Mouse (Mus musculus) fibroblast of lung, adult 2 months (primary cell): ENCODE results near the gene Mob2.

Experiments
- DNase-seq: peaks from one replicate; pipeline ENCODE4 v3.0.0-alpha.2; 2011; ENCODE audit warnings: low read depth

Gene Mob2

DNA sequence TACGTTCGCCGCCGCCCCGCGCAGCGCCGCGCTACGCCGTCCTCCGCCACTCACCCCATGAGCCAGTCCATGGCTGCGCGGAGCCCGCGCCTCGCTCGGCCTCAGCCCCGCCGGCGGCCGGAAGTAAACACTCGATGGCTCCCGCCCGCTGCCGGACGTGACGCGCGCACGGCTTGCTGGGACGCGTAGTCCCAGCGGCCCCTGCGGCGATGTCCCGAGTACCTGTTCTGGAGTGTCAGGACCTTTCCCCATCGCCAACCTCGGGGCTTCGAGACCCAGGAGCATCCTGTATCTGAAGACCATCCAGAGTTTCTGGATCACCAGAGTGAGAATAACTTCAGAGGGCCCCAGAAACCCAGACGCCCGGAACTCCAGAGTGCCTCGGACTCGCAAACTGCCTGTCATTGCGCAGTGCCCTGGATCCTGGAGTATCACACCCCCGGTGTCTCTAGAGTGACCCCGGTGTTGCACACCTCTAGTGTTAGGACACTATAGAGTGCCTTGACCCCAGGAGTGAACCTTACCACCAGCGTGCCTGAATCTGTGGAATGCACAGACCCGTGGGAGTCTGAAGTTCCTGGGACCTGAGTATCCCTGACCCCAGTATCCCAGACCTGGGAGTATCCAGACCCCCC, at the start of gene Mob2:
Gene Mob2 (minus strand): TSS at position 135 of the 635 bp plus-strand sequence.
- DNase-seq, result peak; percentile 47

DNA sequence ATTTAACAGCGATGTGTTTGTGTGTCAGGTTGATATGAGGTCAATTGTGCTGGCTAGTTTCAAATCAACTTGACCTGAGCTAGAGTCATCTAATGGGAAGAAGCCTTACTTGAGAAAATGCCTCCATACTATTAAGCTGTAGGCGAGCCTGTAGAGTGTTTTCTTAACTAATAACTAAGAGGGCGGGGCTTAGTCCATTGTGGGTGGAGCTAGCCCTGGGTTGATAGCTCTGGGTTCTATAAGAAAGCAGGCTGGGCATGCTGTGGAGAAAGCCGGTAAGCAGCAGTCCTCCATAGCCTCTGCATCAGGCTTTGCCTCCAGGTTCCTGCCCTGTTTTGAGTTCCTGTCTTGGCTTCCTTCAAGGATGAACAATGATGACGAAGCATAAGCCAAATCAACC, 43.9 kb upstream of the Mob2 start:
- no peak for DNase-seq

DNA sequence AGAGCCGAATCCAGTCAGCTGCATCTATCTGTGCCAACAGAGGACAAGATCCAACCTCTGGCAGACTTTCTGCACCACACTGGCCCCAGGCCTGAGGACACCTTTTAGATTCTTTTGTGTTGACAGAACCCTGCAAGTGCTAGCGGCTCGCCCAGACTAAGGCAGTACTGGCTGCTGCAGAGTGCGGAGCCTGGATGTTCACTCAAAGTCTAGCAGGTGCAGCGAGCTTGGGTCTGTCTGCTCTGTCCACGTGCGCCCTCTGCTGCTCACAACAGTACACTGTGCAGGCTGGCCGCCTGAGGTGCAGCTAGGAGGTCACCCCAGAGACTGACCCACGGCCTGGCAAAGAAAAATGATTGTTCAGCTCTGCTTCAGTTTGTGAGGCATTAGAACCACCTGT, 36.9 kb upstream of the Mob2 start:
- peak; percentile 32 for DNase-seq

DNA sequence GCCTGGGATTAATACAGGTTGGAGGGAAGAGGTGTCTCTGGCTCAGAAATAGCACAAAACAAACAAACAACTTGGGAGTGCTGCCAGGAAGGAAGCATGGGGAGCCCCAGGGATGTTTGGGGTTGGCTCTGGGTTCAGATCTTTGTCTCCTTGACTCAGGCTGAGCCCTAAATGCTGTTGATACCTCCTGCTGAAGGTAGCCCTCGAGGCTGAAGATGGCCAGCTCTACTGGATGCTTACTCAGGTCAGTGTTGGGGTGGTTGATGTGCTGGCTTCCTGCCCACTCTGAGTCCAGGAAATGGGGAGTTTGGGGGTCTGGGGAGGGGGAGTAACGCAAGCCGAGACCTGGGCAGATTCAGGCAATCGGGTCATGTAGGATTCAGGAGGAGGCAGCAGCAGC, 35.8 kb upstream of the Mob2 start:
- no peak for DNase-seq

DNA sequence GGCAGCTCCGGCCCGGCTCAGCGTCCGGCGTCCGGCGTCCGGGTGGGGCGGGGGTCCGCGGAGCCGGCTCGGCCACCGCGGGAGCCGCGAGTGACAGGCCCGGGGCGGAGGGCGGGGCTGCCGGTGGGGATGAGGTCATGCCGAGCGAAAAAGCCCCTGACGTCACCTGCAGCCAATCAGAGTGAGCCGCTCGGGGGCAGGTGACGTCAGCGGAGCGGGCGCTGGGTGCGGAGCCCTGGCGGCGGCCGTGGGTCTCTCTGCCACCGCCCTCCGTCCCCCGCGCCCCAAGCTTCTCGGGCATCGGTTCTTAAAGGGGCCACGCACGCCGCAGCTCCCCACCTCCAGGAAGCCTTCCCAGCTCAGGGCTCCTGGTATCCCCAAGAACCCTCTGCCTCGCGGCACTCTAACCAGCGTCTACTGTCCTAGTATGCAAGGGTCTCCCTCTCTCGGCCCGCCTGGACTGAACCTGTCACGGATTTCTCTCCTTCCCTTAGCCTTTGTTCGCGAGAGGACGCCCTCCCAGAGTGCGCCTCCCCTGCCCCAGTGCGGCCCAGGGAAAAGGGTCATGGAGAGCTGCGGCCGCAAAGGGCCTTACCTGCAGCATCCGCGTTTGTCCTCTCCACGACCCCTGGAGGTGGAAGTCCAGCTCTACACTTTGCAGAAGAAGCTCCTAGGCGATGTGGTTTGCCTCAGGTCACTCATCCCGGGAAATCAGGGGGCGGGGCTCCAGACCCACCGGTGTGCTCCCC, 34.5 kb upstream of the Mob2 start, which contains the start of gene Dusp8:
Gene Dusp8 (minus strand): TSS at position 661 of the 749 bp plus-strand sequence.
- DNase-seq, result peak; percentile 27

DNA sequence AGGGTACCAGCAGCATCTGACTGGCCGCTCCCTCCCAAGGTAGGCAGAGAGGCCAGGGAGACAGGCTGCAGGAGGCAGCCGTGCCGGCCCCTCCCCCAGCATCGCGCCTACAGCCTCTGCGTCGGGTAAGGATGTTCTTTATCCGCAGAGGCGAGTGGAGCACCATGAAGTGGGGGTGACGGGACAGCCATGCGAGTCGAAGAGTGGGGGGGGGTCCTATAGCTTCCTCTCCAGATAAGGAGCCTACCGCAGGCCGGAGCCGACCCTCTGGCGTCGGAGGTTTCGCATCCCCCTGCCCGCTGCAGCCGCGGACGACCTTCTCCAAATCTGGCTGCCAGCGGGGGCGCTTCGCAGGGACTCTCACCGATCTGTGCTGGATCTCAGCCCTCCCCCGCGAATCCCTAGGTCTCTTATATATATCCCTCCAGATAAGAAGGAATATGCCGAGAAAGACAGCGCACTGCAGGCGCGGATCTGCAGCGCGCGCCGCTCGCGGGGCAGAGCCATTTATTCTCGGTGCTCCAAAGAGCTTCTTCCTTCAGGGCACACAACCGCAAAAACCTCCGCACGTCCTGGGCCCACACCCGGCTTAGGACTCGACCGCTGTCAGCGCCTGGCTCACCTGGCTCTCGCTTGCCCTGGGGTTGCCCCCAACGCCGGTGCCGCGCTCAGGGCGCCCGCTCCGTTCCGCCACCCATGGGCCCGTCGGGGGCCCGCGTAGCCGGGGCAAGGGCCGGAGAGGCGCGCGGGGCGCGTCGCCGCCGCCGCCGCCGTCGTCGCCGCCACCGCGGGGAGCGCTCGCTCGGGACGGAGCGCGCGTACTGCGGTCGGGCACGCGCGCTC, 33.7 kb upstream of the Mob2 start:
- DNase-seq, result no peak

DNA sequence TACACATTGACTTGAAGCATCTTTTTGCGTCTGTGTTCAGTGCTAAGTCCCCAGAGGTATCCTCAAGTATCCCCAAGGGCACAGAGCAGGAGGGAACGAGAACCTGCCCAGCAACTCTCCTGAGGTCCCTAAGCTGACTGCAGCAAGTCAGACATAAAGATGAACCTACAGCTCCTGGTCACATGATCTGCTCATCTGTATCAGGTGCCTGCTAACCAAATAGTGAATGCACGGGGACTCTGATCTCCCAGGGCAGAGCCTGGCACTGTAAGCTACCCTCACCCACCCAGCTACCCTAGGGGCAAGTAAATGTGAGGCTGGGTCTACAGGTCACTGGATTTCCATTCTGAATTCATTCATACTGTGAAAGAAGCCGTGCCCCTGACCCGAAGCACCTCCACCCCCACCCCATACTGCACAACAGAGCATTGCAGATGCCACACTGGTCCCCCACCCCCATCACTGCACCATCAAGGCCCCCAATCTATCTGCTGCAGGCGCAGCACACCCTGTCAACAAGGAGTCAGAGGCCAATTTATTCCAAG, 32.9 kb upstream of the Mob2 start:
- DNase-seq, result no peak

DNA sequence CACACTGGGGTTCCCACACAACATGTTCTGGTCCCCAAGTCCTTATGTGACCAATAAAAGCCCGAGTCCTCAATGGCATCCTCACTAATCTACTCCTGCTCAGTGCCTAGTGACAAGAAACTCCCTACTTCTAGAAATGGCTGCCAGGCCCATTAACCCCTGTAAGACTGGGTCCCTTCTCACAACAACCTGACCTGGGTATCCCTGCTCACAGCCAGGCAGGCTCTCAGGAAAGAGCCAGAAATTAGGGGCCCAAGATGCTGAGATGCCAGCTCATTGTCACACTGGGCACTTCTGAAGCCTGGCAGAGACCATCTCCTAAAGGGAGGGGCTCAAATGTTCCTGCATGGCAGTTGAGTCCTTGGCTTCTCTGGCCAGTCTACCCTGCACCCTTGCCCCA, 32.1 kb upstream of the Mob2 start:
- no peak for DNase-seq

DNA sequence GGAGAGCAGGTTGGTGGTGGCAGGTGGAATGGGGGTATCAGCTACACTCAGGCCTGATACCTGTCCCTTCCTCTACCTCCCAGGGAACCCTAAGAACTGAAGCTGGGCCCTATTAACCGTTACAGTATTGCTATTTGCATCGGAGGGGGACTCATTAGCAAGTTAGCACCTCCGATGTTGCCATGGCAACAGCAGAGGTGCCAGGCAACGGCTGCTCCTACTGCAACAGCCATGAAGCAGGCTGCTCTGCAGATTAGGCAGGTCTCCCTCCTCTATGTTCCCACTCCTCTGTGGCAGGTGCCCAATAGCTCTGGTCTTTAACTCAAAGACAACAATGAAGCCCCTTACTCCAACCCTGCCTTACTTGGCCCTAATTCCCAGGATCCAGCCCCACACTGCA, 31.0 kb upstream of the Mob2 start:
- no peak for DNase-seq

DNA sequence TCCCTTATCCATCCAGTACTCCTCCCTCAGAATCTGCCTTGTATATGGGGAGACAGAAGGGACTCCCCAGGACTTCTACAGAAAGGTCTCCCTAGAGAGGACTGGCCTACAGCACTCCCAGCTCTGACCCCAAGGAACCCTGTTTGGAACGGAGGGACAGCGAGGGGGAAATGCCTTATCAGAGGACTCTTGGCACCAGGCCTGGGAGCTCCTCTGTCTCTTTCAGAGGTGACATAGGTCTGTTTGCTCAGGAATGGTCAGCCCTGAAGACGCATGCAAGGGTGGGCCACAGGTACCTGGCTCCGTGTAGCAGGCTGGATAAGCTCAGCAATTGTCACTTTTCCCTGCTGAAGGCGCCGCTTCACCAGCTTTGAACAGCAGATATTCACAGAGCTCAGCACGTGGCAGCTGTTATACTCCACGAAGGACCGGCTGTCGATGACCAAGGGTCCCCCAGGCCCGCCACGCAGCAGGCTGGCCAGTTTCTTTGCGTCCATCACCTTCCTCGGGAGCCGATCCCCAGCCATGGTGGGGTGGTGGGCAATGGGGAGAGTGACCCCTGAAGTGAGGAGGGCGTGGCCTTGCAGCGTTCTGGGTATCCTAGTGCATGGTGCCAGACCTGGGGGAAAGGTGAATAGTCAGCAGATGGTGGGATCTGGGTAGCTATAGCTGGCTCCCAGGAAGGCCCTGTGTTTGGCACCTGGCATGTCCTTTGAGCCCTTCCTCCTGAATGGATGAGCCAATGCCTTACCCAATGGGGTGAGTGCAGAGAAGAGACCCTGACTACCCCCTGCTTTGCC, 29.0 kb upstream of the Mob2 start:
- DNase-seq, result no peak

DNA sequence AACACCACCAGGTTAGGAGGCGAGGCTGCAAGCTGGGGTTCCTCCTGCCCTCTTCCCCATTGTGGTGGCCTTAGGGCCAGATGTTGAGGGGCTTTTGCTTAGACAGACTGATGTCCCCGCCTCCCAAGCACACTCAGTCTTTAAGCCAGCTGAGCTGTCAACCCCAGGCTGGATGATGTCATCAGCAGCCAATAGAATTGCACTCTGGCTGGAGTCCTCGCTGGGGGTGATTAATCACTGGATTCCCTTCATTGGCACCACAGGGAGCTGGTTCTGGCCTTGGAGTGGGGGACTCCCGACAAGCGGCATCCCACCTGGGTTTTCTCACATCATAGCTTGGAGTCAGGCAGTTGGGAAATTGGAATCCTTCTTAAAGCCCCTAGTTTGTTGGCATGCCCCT, 28.0 kb upstream of the Mob2 start:
- DNase-seq, result no peak

DNA sequence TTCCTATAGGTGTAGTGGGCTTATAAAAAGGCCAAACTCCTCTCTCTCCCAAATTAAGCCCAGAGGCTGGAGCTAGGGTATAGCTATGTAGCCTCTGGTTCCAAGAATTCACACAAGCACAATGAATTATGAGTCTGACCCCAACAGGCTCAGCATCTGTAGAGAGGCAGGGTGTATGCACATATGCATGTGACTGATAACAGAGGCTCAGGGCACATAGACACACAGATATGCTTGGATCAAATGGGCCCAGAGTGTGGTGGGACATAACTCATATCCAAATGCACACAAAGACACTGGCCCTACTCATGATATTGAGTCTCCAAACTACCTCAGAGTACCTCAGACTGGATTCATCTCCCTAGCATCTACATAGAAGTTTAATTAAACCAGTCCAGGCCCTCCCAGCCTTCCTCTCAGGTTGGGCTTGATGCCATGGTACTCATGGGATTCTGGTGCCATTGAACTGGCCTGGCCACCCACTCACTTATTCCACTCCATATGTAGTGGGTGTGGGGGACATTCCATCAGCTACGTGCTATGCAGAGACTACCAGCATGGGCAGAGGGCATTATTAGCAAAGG, 26.3 kb upstream of the Mob2 start:
- DNase-seq, result no peak

DNA sequence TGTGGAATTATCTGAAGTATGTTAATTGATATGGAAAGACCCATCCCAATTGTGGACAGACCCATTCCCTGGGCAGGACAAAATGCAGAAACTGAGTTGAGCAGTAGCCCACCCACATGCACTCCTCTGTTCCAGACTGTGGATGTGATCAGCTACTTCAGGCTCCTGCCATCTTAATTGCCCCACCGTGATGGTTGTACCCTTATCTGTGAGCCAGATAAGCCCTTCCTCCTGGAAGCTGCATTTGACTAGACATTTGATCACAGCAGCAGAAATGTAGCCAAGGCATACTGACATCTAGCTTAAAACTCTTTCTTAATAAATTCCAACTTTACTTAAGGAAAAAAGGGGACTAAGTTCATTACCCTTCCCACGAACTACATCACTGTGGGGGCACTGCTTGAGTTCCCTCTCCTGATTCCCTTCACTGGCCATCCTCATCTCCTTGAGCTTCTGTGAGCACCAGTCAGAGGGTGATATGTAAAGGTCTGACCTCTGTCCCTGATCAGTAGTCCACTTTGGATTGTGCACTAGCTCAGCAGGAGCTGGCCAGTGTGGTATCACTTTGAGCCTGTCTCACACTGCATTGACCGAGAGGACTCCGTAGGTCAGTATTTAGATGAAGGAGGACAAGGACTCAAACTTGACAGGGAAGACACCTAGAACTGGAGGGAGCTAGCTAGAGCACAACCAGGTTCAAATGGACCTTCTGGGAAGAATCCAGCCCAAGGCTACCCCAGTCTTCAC, 25.5 kb upstream of the Mob2 start:
- DNase-seq, result no peak

DNA sequence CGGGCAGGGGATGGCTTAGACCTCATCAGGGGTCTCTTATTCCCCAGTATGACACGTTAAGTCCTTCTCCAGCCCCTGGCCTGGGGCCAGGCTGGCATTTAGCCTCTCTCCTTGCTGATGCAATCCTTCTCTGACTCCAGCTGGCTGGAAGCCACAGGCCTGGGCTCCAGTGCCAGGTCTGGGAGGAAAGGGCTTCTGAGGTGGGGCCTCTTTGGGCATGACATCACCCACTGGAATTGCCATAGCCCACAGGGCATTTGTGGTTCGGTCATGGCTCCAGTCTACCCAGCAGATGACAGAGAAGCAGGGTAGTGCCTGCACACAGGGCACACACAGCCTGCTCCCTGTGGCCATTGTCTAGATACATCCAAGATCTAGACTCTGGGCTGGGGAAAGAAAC, 24.0 kb upstream of the Mob2 start:
- peak; percentile 77 for DNase-seq

DNA sequence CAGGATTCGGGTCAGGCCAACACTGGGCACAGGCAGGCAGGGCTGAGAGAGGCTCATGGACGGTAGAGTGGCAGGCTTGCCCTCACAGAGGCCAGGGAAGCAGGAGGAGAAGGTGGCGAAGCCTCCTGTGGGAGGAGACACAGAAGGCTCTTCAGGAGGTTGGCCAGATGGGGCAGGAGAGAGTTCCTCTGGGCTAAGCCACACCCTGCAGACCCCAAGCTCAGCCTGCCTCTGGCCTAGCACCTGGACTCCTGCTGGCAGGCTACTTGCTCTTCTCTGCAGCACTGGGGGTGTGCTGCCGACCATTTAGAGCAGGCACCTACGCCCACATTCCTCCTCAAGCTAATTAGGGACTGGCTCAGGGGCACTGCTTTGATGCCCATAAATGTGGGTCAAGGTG, 23.5 kb upstream of the Mob2 start:
- no peak for DNase-seq

DNA sequence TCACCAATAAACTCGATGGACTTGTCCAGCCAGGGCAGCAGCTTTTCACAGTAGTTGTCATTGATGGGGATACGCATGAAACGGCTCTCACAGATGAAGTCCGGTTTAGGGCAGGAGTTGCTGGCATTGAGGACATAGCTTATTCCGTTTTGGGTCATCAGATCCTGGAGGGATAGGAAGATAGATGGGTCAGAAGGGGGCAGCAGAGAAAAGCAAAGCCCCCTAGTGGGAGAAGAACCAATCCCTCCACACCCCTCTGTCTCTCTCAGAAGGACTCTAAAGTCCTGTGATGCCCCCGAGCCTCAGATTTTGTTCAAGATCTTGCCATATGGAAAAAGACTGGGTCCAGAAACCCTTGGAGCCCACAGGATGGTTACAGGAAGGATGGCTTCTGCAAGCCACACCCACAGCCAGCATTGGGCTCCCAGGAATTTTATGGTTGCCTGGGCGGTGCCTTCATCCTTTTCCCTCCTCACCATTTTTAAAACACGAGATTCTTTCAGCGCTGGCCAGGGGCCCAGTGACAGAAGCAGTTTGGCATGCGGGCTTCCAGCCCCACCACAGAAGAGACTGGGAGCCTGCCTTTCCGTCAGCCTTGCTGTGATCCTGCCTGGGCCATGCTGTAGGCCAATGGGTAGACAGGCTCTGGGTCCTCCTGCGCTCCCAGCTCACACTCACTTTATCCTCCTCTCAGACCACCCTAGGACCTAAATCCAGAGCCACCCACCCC, 22.9 kb upstream of the Mob2 start:
- no peak for DNase-seq

DNA sequence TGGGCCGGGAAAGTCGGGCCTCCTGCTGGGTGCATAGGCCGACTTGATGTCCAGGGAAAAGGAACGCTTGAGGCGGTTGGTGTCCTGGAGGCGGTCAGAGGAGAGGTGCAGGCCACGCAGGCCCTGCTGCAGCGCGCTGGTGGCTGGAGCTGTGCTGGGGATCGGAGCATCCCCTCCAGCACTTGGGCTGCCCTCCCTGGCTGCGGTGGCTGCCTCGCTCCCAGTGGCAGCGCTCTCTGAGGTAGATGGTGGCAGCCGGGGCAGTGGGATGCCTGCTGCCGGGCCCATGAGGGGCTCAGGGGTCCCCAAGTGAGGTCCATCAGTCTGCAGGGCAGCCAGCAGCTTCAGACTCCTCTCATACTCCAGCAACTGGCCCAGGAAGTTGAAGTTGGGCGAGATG, 21.7 kb upstream of the Mob2 start:
- no peak for DNase-seq

DNA sequence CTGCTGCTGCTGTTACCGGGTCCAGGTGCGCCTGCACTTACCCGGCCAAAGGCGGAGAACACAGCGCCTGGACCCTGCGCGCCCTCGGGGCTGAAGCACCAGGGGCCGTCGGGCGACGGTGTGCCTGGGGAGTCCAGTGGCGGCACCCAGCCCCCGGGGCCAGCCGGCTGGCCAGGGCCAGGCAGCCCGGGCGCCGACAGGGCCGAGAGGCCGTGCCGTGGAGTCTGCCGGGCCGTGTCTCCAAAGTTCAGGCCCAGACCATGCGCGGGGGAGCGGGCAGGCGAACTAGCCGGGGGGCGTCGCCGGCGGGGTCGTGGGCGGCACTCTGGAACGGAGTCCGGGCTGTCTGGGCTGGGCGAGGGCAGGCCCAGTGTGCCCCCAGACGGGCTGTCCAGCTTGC, 21.3 kb upstream of the Mob2 start:
- no peak for DNase-seq

DNA sequence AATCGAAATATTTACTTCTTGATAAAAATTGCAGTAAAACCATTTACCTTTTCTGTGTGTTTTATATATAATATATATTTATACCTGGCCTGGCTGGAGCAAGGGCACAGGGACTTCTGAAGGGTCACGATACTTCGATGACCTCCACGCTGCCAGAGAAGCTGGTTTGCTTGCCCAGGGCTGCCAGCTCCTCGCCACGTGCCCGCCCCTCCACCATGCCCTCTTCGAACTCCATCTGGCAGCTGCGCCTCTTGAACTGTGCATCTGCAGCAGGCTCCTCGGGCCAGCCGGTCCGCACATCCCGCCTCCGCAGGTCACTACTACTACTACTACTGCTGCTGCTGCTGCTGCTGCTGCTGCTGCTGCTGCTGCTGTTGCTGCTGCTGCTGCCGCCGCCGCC, 20.9 kb upstream of the Mob2 start:
- DNase-seq, result no peak

DNA sequence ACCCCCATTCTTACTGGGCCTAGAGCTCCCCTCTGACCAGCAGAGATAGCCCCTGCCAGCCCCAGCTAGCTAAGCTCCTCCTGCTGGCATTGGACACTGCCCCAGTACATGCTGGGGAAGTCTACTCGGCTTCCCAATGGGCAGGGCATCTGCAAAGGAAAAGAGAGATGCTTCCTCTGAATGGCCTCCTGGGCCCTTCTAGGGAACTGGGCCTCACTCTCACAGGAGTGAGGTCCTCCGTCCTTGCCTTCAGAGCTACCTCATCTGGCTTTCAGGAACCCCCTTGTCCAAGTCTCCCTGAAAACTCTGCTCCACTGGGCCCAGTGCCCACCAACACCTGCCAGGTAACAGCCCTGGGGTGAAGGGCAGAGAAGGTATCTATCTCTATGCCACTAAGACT, 20.0 kb upstream of the Mob2 start:
- no peak for DNase-seq
